Mouse (Mus musculus) cerebral cortex, adult 2 months (tissue): ENCODE results near the gene Spata31d1a.

Experiments used
- WGBS: fragments of 180-500 bp; shearing (Covaris S2); methylation state at CpG from one replicate; pipeline ENCODE4 v1.1.7; 2018; 5-methylcytosine and 5-hydroxymethylcytosine counted together

Gene Spata31d1a

GRCm38 (mm10) chr13:59710230-59710629 is at the start of gene Spata31d1a:
TSS of gene Spata31d1a (minus strand) at chr13:59710330.
- 93% methylated on average over 15 of the region's 15 CpGs for WGBS

- 79% methylated on average over 7 of the region's 7 CpGs for WGBS
These were observed 46.8 kb upstream of the Spata31d1a start for GRCm38 (mm10) chr13:59756906-59757305.

GRCm38 (mm10) chr13:59750310-59750709 is 40.2 kb upstream of the Spata31d1a start:
- WGBS: 91% methylated on average over 12 of the region's 12 CpGs

GRCm38 (mm10) chr13:59746711-59747110 is 36.6 kb upstream of the Spata31d1a start, which contains the start of gene 1700014D04Rik:
TSS of gene 1700014D04Rik (minus strand) at chr13:59746752.
- 61% methylated on average over 9 of the region's 9 CpGs for WGBS

- 80% methylated on average over 6 of the region's 6 CpGs for WGBS
These were observed 36.0 kb upstream of the Spata31d1a start for GRCm38 (mm10) chr13:59746164-59746563.

GRCm38 (mm10) chr13:59745462-59745861 is 35.3 kb upstream of the Spata31d1a start:
- WGBS: 51% methylated on average over 6 of the region's 6 CpGs

- WGBS: 75% methylated on average over 10 of the region's 10 CpGs
These were observed 31.6 kb upstream of the Spata31d1a start for GRCm38 (mm10) chr13:59741697-59742096.

GRCm38 (mm10) chr13:59741096-59741495 is 31.0 kb upstream of the Spata31d1a start:
- 96% methylated on average over 11 of the region's 11 CpGs for WGBS

- WGBS: 98% methylated on average over 4 of the region's 4 CpGs
These were observed 29.3 kb upstream of the Spata31d1a start for GRCm38 (mm10) chr13:59739397-59739796.

- WGBS: 94% methylated on average over 2 of the region's 2 CpGs
These were observed 28.3 kb upstream of the Spata31d1a start for GRCm38 (mm10) chr13:59738455-59738854.

GRCm38 (mm10) chr13:59735190-59735589 is 25.1 kb upstream of the Spata31d1a start:
- 38% methylated on average over 3 of the region's 3 CpGs for WGBS

GRCm38 (mm10) chr13:59734347-59734746 is 24.2 kb upstream of the Spata31d1a start:
- 39% methylated on average over 6 of the region's 6 CpGs for WGBS

- WGBS: 89% methylated on average over 4 of the region's 4 CpGs
These were observed 23.8 kb upstream of the Spata31d1a start for GRCm38 (mm10) chr13:59733936-59734335.

GRCm38 (mm10) chr13:59731652-59732051 is 21.5 kb upstream of the Spata31d1a start, which contains the start of gene Spata31d1d:
TSS of gene Spata31d1d (minus strand) at chr13:59731752.
- WGBS: 68% methylated on average over 7 of the region's 7 CpGs

GRCm38 (mm10) chr13:59728378-59729093 is 18.4 kb upstream of the Spata31d1a start:
- 18% methylated on average over 7 of the region's 7 CpGs for WGBS

GRCm38 (mm10) chr13:59726139-59726867 is 16.2 kb upstream of the Spata31d1a start:
- 44% methylated on average over 29 of the region's 29 CpGs for WGBS

GRCm38 (mm10) chr13:59722089-59722488 is 12.0 kb upstream of the Spata31d1a start:
- WGBS: 100% methylated on average over 1 of the region's 1 CpGs

- 74% methylated on average over 1 of the region's 1 CpGs for WGBS
These were observed 9.3 kb upstream of the Spata31d1a start for GRCm38 (mm10) chr13:59719475-59719874.

- 44% methylated on average over 6 of the region's 6 CpGs for WGBS
These were observed 8.8 kb upstream of the Spata31d1a start for GRCm38 (mm10) chr13:59718857-59719440.

- 70% methylated on average over 3 of the region's 3 CpGs for WGBS
These were observed 3.6 kb upstream of the Spata31d1a start for GRCm38 (mm10) chr13:59713710-59714109.

- WGBS: 83% methylated on average over 3 of the region's 3 CpGs
These were observed 1.9 kb upstream of the Spata31d1a start, which contains the start of gene Spata31d1b for GRCm38 (mm10) chr13:59711984-59712383. TSS of gene Spata31d1b (plus strand) at chr13:59712284.

GRCm38 (mm10) chr13:59704562-59704961 is 5.6 kb downstream of the Spata31d1a start:
- 44% methylated on average over 12 of the region's 12 CpGs for WGBS
